Mouse (Mus musculus) heart, postnatal 0 days (tissue): Measurements from ENCODE around the gene Pbx2. TPM values are rescaled to one million over a fixed set of nuclear protein-coding genes. Genes with fewer than 3 reads are reported as not detected.

Experiments used
- ATAC-seq: fragments of 200-750 bp; cut with Nextera tagmentation; 2 replicates; pipeline ENCODE4 v1.8.0; 2017; ENCODE audit warnings: low read depth, moderate number of reproducible peaks, moderate library complexity; ENCODE audit not compliant: insufficient read depth
- DNase-seq: peaks from one replicate; pipeline ENCODE4 v3.0.0-alpha.2; 2016; ENCODE audit warnings: low spot score
- H3K27ac ChIP-seq: fragments of 300-500 bp; sonication (generic); 2 replicates; pipeline ENCODE4 v1.5.1; 2014; ENCODE audit warnings: low read depth, mild to moderate bottlenecking
- H3K27me3 ChIP-seq: fragments of 300-500 bp; sonication (generic); 2 replicates; pipeline ENCODE4 v1.6.1; 2014; ENCODE audit warnings: low read length, mixed read lengths; ENCODE audit not compliant: control insufficient read depth, insufficient read depth
- H3K36me3 ChIP-seq: fragments of 300-500 bp; sonication (generic); replicated peaks from 2 replicates; pipeline ENCODE4 v1.6.1; 2014; ENCODE audit warnings: low read length, mixed read lengths; ENCODE audit not compliant: control insufficient read depth, insufficient read depth
- H3K4me1 ChIP-seq: fragments of 300-500 bp; sonication (generic); 2 replicates; pipeline ENCODE4 v1.6.1; 2014; ENCODE audit warnings: antibody characterized with exemption; ENCODE audit not compliant: control insufficient read depth, insufficient read depth
- H3K4me2 ChIP-seq: fragments of 300-500 bp; sonication (generic); 2 replicates; pipeline ENCODE4 v1.6.1; 2014; ENCODE audit warnings: low read depth, mild to moderate bottlenecking, low read length, moderate library complexity
- H3K4me3 ChIP-seq: fragments of 300-500 bp; sonication (generic); 2 replicates; pipeline ENCODE4 v1.5.1; 2014; ENCODE audit warnings: low read depth, low read length
- H3K9ac ChIP-seq: fragments of 300-500 bp; sonication (generic); replicated peaks from 2 replicates; pipeline ENCODE4 v1.6.1; 2014; ENCODE audit warnings: low read depth, low read length, mixed read lengths
- H3K9me3 ChIP-seq: fragments of 300-500 bp; sonication (generic); replicated peaks from 2 replicates; pipeline ENCODE4 v1.6.1; 2016; ENCODE audit warnings: low read length; ENCODE audit not compliant: control insufficient read depth
- CTCF ChIP-seq: IDR thresholded peaks from 2 replicates; pipeline ENCODE4 v1.5.1; 2016; ENCODE audit warnings: antibody characterized with exemption, control low read depth, low read depth
- EP300 ChIP-seq: IDR thresholded peaks from 2 replicates; pipeline ENCODE4 v1.6.1; 2016; ENCODE audit warnings: antibody characterized with exemption, low read depth
- WGBS: fragments of 180-500 bp; shearing (Covaris S2); extraction: QIAGEN DNeasy Blood & Tissue Kit; methylation state at CpG from one replicate; pipeline ENCODE4 v1.1.7; 2014; 5-methylcytosine and 5-hydroxymethylcytosine counted together
- polyA plus RNA-seq: library from polyadenylated mRNA; unstranded; fragments of >200 nt; fragmentation: Nextera tagmentation; extraction: Ambion mirVana; gene quantifications from 2 replicates; pipeline ENCODE4 v1.2.1, GENCODE M21; 2015
- total RNA-seq: library from RNA; depleted of rRNA; stranded (reverse); fragments of >200 nt; gene quantifications from 2 replicates; pipeline ENCODE4 v1.2.3, GENCODE M21; 2014; ENCODE audit warnings: low replicate concordance

The Pbx2 gene
- total and polyA plus RNA-seq, 2 experiments from 2014 or later = 3.3 to 42.6 TPM

DNA sequence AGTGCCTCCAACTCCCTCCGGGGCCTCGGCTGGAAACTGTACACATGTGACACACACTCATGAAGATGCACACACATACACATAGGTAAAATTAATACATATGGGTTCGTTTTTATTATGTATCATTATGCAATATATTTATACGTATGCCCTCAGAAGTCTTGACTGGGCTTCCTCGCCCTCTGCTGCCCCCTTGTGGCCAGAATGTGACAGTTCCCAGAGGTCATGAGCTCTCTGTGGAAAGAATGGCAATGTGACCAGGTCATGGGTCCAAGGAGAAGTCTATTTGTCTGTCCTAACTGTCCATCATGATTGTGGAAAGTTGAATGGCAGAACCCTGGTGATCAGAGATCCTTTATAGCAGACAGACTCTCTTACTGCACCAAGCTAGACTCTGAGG lies 35.6 kb upstream of the Pbx2 start:
- Histone ChIP-seq H3K27ac (no peak overlapping the region), H3K36me3 (no peaks in the 10 kb centered on the region), H3K4me3 (no peak overlapping the region), H3K27me3 (no peaks in the 10 kb centered on the region), H3K9ac (no peak overlapping the region), H3K4me2 (no peak overlapping the region), H3K9me3 (no peaks in the 10 kb centered on the region), H3K4me1 (no peaks in the 10 kb centered on the region)
- no peak for ATAC-seq
- TF ChIP-seq CTCF = peak; percentile 96
- TF ChIP-seq EP300 = no peak
- 17% methylated on average over 5 of the region's 5 CpGs for WGBS
- peak; percentile 54 for DNase-seq

DNA sequence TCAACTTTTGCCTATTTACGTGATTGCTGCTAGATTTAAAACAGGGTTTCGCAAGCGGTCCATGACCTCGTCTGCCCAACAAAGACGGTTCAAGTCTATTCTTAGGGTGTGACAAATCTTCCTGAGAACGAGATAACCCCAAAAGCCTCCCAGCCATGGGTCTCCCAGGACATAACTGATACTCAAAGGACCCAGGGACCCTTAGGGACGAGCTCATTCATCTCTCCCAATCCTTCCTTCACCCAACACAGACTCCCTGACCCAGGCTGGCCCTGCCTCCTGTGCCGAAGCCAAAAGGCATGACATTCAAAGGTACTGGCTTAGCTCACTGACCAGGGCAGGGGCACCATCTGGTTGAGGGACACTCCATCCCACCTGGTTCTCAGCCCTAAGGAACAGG lies 34.7 kb upstream of the Pbx2 start:
- TF ChIP-seq CTCF = no peak
- TF ChIP-seq EP300 = no peak
- no peak for DNase-seq
- H3K4me2 ChIP-seq = no peak overlapping the region
- no peaks in the 10 kb centered on the region for H3K4me1 ChIP-seq
- ATAC-seq = no peak
- H3K27ac ChIP-seq = no peak overlapping the region
- H3K4me3 ChIP-seq = no peak overlapping the region
- no peak overlapping the region for H3K9ac ChIP-seq
- 65% methylated on average over 8 of the region's 8 CpGs for WGBS
- H3K27me3 ChIP-seq = no peaks in the 10 kb centered on the region
- H3K9me3 ChIP-seq = no peaks in the 10 kb centered on the region
- H3K36me3 ChIP-seq = no peaks in the 10 kb centered on the region

DNA sequence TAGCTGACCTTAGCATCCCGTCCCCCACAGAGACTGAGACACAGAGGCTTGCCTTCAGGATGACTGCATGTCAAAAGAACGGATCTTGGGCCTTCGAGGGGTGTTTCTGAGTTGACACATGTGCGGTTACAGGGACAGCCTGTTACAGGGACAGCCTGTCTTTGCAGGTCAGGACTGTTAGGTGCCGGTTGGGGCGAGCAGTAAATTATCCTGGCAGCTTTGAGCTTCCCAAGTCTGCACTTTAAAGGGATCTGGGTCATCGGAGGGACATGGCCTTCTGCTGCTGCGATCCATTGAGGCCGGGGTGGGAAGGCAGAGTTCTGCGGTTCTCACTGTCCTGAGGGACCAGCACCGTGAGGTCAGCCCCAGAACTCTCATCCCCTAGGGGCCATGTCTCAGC lies 33.7 kb upstream of the Pbx2 start:
- 70% methylated on average over 11 of the region's 11 CpGs for WGBS
- H3K36me3 ChIP-seq = no peaks in the 10 kb centered on the region
- H3K4me2 ChIP-seq = no peak overlapping the region
- no peak for ATAC-seq
- no peaks in the 10 kb centered on the region for H3K4me1 ChIP-seq
- H3K9me3 ChIP-seq = no peaks in the 10 kb centered on the region
- no peak overlapping the region for H3K9ac ChIP-seq
- no peaks in the 10 kb centered on the region for H3K27me3 ChIP-seq
- TF ChIP-seq EP300 = no peak
- TF ChIP-seq CTCF = no peak
- DNase-seq = no peak
- 0 out of 2 replicates have a peak overlapping the region, but pooled peaks have one; percentile 15 for H3K27ac ChIP-seq
- H3K4me3 ChIP-seq = no peak overlapping the region

DNA sequence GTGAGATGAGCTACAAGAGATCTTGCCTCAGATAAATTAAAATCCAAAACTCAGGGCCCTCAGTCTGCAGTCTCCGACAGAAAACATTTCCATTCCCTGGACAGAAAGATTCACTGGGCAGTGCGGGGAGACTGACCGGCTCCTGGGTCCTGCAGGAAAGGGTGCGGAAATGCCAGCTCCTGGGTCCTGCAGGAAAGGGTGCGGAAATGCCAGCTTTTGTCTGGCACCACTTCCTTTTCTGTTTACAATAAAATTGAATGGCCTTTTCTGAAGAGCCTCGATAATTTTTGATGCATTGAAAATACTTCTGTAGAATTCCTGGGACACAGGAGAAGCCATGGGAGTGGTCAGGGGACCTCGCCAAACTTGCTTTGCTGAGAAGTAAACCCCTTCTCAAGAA lies 31.9 kb upstream of the Pbx2 start:
- no peak overlapping the region for H3K4me3 ChIP-seq
- no peak overlapping the region for H3K9ac ChIP-seq
- H3K36me3 ChIP-seq = no peaks in the 10 kb centered on the region
- no peak for ATAC-seq
- no peak overlapping the region for H3K4me2 ChIP-seq
- no peaks in the 10 kb centered on the region for H3K27me3 ChIP-seq
- H3K9me3 ChIP-seq = no peaks in the 10 kb centered on the region
- H3K4me1 ChIP-seq = peaks cover 2% of the 10 kb centered on the region; the same call in 1 of the 2 replicates
- no peak overlapping the region for H3K27ac ChIP-seq
- DNase-seq = no peak
- 78% methylated on average over 7 of the region's 7 CpGs for WGBS
- TF ChIP-seq CTCF = no peak
- TF ChIP-seq EP300 = no peak

DNA sequence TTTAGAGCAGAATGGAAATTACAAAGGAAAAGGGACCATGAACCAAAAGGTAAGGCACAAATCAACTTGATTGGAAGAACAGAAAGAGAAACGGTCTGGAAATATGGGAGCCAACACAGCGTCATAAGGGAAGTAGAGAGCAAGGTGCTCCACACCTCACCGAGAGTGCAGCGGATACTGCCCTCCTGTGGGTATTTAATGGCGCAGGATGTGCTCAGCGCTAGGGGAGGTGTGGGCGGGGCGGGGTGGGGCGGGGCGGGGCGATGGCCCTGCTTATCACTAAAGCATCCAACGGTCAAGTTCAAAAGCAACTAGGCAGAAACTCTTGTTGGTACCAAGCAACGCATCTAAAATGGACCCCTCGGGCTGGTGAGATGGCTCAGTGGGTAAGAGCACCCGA lies 31.2 kb upstream of the Pbx2 start:
- TF ChIP-seq CTCF (no peak), EP300 (no peak)
- no peak for DNase-seq
- Histone ChIP-seq H3K9me3 (no peaks in the 10 kb centered on the region), H3K4me2 (no peak overlapping the region), H3K27me3 (no peaks in the 10 kb centered on the region), H3K4me1 (peaks cover 5% of the 10 kb centered on the region; the same call in 1 of the 2 replicates), H3K36me3 (no peaks in the 10 kb centered on the region), H3K4me3 (no peak overlapping the region), H3K9ac (no peak overlapping the region), H3K27ac (no peak overlapping the region)
- WGBS = 25% methylated on average over 15 of the region's 15 CpGs
- no peak for ATAC-seq

DNA sequence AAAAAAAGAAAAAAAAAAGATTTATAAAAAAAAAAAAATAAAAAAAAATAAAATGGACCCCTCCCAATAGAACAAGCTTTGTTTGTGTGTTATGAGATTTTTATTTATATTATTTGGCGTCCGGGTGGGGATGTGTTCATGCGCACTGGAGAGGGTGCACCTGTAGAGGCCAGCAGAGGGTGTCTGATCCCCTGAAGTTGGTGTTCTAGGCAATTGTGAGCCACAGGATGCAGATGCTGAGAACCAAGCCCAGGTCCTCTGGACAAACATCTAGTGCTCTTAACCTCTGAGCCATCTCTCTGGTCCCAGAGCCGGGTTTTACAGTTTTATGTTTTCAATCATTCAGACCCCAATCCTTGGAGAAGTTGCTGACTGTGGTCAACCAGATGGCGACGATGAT lies 30.6 kb upstream of the Pbx2 start:
- Histone ChIP-seq H3K4me1 (peaks cover 5% of the 10 kb centered on the region; the same call in 1 of the 2 replicates), H3K27me3 (no peaks in the 10 kb centered on the region), H3K36me3 (no peaks in the 10 kb centered on the region), H3K4me3 (no peak overlapping the region), H3K4me2 (no peak overlapping the region), H3K27ac (no peak overlapping the region), H3K9me3 (no peaks in the 10 kb centered on the region), H3K9ac (no peak overlapping the region)
- DNase-seq (no peak), ATAC-seq (no peak)
- TF ChIP-seq EP300 (no peak), CTCF (no peak)
- WGBS = 92% methylated on average over 6 of the region's 6 CpGs
